Mouse (Mus musculus) NIH3T3 (cell line): ENCODE measurements around the gene N4bp2l1.

Experiments
- DNase-seq: peaks from one replicate; pipeline ENCODE4 v3.0.0-alpha.2; 2012; ENCODE audit warnings: low read depth

Gene N4bp2l1

DNA sequence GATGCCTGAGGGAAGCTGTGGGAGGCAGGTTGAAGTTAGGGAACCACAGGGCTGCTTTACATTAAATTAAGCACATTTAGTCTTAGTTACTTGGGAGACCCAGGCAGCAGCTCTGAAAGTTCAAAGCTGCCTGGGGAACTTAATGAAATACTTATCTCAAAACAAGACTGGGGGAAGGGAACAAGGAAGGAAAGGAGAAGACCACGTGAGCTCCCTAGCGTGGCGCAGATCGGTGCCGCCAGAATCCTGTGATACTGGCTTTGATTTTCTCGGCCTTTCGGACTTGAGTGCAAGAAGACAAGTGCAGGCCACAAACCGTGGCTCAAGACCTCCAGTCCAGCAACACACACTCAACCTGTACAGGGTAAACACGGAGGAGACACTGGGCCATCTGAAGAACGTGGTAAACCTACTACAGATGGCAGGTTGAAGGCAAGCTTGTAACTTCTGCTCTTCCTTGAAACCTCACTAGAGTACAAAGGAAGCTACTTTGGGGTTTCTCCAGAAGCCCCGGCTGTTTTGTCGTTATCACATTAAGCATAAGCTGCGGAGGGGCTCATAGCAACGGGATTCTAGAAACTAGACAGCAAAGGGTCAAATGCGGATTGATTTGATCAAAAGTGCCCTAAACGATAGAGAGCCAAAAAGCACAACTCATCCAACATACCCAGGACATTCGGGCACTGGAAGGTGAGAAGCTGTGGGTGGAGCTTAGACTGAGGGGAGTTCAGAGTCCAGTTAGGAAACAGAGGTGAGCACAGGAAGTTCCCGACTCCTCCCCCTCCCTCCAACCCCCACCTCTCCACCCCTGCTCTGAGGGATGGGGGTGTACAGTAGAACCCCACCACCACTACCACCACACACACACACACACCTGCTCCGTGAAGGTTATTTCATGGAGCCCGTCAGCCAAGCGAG, 1.5 kb upstream of the N4bp2l1 start:
- no peak for DNase-seq

DNA sequence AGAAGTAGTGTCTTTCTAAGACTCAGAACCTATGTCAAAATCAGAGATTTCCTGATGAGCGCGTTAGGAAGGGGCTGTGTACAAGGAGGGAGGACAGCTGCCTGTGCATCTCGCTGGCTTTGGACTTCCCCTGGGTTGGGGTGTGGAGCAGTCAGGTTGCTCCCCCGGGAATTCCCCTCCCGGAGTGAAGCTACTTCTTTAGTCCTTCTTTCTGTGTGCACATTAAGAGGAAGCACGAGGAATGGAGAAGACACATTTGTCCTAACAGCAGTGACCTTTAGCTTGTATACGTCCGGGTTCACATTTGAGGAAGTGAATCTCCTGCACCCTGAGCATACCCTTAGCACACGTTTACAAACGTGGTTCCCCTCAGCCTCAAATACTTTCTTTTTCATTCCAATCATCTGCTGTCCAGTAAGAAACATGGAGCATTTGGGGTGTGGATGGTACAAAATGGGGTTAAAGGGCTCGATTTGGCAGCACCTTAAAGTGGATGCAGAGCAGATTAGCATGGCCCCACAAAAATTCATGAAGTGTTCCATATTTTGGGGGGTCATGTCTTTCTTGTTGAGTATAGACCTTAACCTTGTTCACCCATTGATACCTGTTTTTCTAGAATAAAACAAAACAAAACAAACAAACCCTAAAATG, 1.5 kb downstream of the N4bp2l1 start:
- no peak for DNase-seq

DNA sequence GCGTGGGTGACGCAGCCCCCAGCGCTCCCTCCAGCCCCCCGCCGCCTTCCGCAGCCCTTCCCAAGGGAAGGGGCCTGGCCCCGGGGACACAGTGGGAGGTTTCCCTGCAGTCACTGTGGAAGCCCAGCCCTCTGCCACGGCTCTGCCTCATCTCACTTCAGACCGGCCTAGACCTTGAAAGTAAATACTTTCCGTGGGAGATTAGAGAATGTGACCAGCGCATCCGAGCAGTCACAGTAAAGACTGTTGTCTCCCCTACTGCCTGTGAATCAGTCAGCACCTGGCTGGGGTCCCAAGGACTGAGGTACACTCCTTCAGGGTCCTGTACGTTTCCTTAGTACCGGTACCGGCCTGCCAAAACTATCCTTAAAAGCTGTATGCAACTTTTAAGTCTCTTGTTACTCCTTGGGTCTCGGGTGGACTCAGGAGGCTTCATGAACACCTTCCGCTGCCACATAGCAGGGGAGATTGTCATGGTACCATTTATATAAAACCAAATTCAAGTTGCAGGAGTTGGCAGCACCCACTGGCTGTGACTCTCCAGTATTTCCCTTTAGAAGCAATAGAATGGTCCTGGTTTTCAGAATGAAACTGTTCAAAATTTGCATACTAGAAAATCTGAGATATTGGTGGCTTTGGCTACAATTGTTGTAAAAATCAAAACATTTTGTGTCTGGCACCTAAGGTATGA, 2.2 kb downstream of the N4bp2l1 start:
- DNase-seq = no peak

DNA sequence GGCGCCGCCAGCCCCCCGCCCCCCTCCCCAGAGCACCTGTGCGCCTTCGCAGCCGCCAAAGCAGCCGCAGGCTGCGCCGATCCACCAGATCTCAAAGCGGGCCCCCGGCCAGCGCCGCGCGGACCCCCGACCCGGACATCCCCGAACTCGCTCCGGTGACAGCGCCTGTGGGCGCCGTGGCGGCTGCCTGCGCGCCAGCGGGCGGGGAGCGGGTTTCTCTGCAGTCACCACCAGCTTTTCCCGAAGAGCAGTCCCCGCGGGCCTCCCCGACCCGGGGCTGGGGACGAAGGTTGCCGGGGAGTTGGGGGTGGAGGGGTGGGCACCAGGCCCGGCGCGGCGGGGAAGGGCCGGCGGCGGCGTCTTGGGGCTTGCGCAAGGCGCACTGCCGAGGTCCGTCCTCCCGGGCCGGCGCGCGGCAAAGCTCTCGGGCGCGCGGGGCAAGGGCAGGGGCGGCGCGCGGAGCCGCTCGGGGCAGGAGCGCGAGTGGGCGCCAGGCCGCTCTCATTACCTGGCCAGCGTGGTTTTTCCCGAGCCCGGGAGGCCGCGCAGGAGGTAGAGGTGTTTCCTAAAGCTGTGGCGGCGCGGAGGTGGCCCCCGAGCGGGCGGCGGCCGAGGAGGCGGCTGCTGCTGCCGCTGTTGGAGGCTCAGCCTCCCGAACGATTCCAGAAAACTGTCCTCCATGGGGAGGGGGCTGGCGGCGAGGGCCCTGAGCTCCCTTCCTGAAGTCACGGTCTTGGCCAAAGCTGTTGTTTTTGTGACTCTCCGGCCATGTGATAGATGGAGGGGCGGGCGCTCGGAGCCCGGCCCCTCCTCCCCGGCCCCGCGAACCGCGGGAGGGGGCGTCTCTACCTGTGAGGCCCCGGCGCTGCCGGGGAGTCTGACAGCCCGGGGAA, 3.0 kb downstream of the N4bp2l1 start:
- peak; percentile 70 for DNase-seq

DNA sequence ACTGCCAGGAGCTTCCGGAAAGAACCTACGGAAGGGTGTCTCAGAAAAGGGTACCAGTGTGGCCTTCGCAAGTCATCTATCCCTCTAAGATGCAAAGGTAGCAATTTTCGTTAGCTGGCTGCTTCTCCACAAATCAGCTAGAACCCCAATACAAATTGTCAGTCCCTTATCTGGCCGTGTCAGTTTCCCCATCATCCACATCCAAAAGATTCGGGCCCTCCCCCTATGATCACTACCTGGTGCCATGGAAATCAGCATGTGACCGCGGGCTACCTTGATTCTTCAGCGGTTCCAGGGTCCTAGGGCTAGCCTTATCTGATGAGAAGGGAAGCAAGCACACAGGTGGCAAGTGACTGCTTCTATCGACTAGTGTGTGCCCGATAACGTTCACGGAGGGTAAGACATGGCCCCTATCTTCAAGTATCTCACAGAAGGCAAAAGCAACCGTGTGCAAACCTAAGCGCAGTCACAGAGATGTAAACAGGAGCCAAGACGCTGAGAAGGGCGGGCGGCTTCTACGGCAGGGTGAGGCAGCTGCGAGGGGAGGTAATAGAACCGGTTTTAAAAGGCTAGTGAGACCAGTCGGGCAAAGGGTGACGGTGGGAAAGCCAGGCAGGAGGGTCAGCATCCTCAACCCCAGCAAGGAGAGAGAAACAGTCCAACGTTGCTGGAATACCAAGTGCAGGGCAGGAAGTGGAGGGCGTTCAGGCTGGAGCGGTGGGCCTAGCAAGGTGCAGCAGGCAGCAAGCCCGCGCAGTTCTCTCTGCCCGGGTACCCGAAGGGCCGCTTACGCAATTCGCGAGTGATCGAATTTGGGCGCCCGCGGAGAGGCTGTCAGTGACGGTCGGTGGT, 3.9 kb downstream of the N4bp2l1 start:
- no peak for DNase-seq

DNA sequence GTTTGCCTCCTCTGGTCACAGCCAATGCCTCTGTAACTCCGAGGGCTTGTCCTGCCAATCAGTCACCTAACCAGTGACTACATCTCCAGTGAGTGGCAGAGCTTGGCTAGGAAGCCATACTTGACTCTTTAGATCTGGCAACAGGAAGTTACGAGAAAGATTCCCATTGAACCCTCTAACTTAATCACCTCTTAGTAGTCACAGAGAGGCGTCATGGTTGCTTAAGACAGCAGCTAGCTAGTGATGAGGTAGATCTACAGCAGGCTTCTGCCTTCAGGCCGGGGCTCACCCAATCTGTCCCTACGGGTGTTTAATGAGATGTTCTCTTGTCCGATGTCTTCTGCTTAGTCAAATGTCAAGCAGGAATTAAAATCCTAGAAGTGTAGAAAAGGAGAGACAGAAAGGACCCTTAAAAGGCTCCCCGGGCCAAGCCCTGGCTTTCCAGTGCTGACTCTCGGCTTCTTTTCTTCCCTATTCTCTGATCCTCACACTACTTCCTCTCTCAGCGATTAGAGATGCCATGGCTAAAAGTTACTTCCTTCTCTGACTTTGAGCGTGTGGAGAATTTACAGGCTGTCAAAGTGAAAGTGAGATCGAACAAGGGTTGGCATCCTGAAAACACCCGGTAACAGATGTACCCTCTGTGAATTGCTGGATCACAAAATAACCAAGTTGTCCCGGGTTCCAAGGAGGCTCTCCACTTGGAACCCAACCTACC, 4.6 kb downstream of the N4bp2l1 start:
- no peak for DNase-seq

DNA sequence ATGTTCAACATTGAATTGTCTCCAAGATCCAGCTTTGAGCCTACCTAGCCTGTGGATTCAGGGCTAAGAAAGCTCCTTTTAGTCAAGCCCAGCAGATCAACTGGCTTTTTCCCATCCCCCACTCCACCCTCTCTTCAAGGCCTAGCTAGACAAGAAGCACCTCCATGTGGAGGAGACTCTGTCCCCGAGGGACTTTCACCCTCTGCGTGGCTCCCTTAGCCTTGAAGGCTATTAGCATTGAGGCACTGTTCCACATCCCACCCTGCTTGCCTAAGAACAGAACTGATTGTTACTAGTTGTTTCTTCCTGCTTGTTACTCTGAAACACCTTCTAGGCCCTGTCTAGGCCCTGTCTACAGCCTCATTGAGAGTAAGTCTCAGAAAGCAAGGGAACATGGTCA, 7.0 kb downstream of the N4bp2l1 start:
- DNase-seq = no peak

DNA sequence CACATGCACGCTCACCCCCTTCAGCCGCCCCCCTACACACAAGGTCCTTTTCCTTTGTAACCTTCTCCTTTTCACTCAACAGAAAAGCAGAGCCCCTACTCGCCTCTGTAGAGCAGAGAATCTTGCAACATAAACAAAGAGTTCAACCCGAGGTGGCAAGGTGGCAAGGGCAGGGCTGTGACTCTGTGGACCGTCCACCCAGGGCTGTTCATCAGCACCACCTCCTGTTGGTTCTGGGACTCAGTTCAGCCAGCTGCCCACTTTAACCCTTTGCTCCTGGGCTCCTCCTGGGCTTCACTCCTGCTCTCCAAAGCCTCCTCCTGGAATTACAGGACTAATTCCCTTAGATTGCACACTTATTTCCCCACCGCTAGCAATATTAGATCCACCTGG, 12.7 kb downstream of the N4bp2l1 start:
- no peak for DNase-seq

DNA sequence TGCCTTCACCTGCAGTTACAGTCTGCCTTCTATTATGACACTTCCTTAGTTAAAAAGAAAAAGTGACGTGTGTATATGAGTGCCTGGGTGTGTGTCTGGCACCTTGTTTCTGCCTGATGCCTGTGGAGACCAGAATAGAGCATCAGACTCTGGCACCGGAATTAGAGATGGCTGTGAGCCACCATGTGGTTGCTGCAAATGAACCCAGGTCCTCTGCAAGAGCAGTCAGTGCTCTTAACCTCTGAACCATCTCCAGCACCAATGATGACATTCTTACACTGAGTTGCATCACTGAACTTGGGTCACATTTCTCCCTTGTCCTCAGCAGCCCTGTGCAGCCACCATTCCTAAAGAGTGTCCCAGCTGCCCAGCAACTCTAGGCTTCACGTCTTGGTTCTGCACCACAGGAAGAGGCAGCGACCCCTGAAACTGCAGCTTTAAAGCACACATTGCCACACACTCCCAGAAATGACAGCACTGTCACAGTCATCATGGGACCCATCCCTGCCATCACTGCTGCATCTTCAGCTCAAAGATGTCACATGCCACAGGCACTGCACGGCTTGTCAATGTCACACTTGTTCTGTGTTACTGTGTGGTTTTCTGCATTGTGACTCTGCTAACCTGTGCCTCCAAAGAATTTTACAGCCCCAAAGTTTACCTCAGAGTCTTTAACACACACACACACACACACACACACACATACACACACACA, 13.2 kb downstream of the N4bp2l1 start:
- DNase-seq = peak; percentile 52

DNA sequence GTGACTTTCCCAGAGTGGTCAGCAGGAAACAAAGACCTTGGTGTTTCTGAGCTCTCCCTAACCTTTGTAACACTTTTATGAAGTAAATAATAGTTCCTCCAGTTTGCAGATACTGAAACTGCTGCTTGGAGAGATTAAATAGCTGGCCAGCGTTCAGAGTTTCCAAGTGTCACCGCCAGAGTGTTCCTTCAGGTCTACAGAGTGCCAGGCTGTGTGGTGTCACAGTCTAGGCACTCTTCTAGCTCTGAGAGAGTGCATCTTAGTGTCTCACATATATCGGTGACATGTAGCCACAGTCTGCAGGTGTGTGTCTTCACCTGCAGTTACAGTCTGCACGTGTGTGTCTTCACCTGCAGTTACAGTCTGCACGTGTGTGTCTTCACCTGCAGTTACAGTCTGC, 13.8 kb downstream of the N4bp2l1 start:
- no peak for DNase-seq

DNA sequence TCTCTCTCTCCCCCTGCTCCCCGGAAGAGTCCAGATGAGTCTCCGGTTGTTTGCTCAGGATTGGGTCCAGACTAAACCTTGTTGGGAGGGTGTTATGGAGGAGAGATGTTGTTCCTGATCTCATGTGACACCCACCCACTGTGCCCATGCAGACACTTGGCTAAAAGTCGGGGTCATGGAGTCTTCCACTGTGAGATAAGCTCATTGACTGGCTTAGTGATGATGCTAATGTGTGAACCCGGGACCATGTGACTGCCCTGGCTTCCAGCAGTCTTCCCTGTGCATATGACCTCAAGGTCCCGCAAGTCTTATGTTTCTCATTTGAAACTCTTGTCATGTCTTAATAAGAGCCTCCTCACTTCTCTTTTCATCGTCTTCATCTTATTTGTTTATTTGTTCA, 15.8 kb downstream of the N4bp2l1 start:
- DNase-seq = no peak

DNA sequence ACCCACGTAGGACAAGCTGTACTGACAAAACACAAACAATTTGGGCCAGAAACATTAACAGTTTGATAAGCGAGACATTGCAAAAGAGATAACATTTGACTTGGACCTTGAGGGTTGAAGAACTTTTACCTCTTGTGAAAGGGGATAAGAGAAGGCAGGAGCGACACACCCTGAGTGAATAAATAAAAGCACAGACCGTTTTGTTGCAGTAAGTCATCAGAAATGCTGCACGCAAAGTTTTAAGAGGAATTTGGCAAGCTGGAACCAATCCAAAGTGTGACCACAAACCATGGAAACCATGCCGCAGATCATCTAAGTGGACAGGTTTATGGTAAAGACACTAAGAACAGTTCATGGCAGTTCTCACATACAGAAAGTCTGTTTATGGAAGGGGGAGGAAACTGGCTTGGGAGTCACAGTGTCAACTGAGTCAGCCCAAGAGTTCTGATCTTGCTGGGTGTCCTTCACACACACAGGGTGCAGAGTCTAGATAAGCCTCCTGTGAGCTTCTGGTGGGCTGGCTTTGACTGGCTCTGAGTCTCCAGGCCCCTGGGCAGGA, 18.3 kb downstream of the N4bp2l1 start:
- peak; percentile 87 for DNase-seq

DNA sequence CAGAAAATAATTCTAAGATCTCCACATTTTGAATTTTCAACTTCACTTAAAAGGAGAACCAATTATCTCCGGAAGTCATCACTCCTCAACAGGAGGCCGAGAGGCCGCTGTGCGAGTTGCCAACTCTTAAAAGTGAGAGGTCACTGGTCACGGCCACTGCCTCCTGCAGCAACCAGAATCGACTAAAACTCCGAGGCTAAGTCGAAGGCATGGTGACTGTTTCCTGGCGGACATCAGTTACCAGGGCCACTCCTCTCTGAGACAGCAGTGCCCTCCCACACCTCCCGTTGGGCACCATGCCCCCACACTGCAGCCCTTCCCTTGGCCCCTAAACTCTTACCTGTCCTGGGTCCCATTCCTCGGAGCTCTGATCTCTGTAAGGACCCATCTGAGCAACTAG, 20.2 kb downstream of the N4bp2l1 start:
- DNase-seq = no peak

DNA sequence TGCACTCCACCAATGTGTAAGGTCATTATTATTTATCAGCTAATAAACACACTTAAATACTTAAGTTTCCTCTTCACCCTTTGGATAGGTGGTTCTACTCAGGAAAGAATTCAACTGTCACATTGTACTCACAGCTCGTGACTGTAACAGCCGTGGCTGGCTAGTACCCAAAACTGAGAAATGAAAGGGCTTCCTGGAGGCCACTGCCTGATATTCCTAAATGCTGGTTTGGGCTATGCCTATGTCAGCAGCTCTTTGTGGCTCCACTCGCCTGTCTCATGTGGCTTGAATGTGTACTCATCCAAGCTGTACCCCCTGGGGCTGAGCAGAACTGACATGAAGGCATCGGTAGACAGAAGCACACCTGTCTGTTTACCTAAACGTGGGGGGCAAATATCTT, 22.1 kb downstream of the N4bp2l1 start:
- DNase-seq = no peak

DNA sequence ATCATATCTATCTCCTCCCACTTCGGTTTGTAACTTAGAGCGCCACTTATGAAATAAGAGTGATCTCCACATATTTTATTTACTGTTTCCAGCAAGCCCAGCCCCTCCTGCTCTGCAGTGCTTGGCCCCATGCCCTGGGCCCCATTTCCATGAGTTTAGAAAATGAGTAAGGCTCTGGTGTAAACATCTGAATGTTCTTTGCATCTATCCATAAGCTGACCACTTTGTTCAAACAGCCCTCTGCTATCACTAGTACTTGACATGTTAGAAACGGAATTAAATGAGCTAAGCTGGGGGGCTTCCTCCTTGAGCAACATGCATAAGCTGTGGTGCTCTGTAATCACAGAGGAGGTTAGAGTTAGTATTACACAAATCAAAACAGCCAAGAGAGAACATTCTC, 22.6 kb downstream of the N4bp2l1 start:
- DNase-seq = peak; percentile 55

DNA sequence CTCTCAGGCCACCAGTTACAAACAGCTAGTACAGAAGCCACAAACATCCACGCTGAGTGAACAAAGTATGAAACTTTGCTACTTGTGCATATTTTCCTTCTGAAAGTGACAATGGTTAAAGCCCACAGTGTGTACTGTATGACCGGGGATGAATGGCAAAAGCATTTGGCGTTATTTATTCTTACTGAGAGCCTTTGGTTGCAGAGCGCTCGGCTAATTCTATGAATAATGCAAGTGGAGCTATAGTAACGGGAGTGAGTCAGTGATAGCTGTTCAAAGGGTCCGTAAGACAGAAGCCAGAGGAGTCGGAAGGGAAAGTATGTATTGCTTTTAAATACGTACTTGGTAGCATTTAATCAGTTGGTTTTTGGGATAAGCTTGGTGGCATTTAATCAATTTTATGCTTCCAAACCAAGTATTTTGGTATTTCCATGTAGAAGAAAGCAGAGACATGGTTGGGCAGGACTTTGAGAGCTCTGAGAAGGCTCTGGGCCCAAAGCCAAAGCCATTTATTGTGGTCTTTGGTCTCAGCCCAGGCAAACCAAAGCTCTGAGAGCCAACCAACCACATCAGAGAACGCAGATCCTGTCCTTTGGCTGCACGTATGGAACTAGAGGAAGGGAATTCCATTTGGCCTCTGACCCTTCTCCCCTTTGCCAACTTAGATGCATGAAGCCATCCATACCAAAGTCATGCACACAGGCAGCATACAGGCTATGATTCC, 26.3 kb downstream of the N4bp2l1 start:
- DNase-seq = peak; percentile 25

DNA sequence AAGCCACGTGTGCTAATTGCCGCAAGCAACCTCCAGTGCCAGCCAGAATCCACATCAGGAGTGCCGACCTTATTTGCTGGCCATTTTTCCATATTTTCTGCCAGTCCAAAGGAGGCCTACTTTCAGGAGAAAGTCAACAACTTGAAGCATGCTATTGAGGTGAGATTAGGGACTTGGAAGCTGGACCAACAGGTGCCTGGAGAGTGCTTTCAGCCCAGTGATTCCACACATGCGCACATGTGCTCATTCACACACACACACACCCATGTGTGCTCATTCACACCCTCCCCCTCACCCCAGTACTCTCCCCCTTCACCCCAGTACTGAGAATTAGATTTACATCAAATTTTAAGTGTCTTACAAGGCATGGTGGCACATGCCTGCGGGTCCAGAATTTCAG, 30.0 kb downstream of the N4bp2l1 start:
- no peak for DNase-seq

DNA sequence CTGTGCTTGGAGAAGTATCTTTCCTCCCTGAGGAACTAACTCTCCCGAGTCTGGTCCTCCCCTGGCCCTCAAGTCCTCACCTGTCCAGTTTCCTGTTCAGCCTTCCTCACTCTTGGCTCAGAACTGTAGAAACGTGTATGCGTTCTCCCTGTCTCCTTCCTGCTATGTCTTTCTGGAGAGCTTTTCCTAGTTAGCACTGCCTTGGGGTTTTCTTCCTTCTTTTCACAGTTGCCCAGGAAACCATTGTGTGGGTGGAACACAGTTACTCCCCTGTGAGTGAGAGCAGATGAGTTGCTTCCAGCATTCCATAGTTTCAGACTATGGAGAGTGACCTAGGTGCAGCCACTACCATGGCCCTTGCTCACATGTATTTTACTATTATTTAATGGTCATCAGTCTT, 30.8 kb downstream of the N4bp2l1 start:
- DNase-seq = no peak

DNA sequence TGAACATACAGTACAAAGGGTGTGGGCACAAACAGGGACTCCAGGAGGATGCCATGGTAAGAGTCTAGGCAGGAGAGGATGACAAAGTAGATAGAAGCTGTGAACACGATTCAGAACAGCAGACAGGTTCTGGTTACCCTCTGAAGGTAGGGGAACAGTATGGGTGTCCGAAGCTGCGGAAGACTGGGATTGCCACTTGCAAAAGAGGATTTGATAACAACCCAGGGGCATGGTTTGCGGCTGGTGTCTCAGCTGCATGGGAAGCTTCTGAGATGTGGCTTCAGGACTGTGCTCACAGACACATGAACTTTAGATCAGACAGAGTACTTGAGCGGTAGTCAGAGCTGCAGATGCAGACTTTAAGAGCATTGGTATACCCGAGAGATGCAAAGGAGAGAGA, 32.6 kb downstream of the N4bp2l1 start:
- no peak for DNase-seq
